Mouse (Mus musculus) limb, embryonic 14.5 days (tissue): ENCODE results near the gene Phtf2. TPM values are rescaled to one million over a fixed set of nuclear protein-coding genes. Genes with fewer than 3 reads are reported as not detected.
A peak's percentile ranks its signal among the peaks of the same experiment; 100 is the strongest.

Source experiments
- ATAC-seq: fragments of 200-750 bp; cut with Nextera tagmentation; 2 replicates; pipeline ENCODE4 v1.8.0; 2017; ENCODE audit warnings: low read depth, moderate number of reproducible peaks, moderate TSS enrichment; ENCODE audit not compliant: low FRiP score
- DNase-seq: peaks from one replicate; pipeline ENCODE4 v3.0.0-alpha.2; 2015; ENCODE audit warnings: low spot score
- H3K27ac ChIP-seq: fragments of 300-500 bp; sonication (generic); replicated peaks from 2 replicates; pipeline ENCODE4 v1.5.1; 2014; ENCODE audit warnings: low read depth, mild to moderate bottlenecking, low read length, moderate library complexity, mixed read lengths
- H3K27me3 ChIP-seq: fragments of 300-500 bp; sonication (generic); 2 replicates; pipeline ENCODE4 v1.6.1; 2014; ENCODE audit warnings: low read length, mixed read lengths; ENCODE audit not compliant: control insufficient read depth, insufficient read depth
- H3K36me3 ChIP-seq: fragments of 300-500 bp; sonication (generic); 2 replicates; pipeline ENCODE4 v1.6.1; 2014; ENCODE audit warnings: mild to moderate bottlenecking, low read length, moderate library complexity, mixed read lengths; ENCODE audit not compliant: control insufficient read depth, insufficient read depth
- H3K4me1 ChIP-seq: fragments of 300-500 bp; sonication (generic); 2 replicates; pipeline ENCODE4 v1.6.1; 2014; ENCODE audit warnings: antibody characterized with exemption, low read length, mixed read lengths; ENCODE audit not compliant: control insufficient read depth, insufficient read depth
- H3K4me2 ChIP-seq: fragments of 300-500 bp; sonication (generic); replicated peaks from 2 replicates; pipeline ENCODE4 v1.6.1; 2014; ENCODE audit warnings: low read depth, mild to moderate bottlenecking, low read length, moderate library complexity; ENCODE audit not compliant: severe bottlenecking
- H3K4me3 ChIP-seq: fragments of 300-500 bp; sonication (generic); replicated peaks from 2 replicates; pipeline ENCODE4 v1.5.1; 2014; ENCODE audit warnings: low read length
- H3K9ac ChIP-seq: fragments of 300-500 bp; sonication (generic); 2 replicates; pipeline ENCODE4 v1.6.1; 2014; ENCODE audit warnings: mild to moderate bottlenecking, low read depth, low read length, moderate library complexity; ENCODE audit not compliant: severe bottlenecking
- H3K9me3 ChIP-seq: fragments of 300-500 bp; sonication (generic); 2 replicates; pipeline ENCODE4 v1.6.1; 2016; ENCODE audit warnings: low read length; ENCODE audit not compliant: control insufficient read depth
- POLR2A ChIP-seq: fragments of 200-500 bp; IDR thresholded peaks from 2 replicates; pipeline ENCODE4 v1.8.0; 2012; ENCODE audit warnings: inconsistent platforms, mild to moderate bottlenecking, moderate library complexity, borderline replicate concordance; ENCODE audit not compliant: insufficient read depth, insufficient read length; ENCODE audit errors: extremely low read depth
- WGBS: fragments of 180-500 bp; shearing (Covaris S2); extraction: QIAGEN DNeasy Blood & Tissue Kit; methylation state at CpG from one replicate; pipeline ENCODE4 v1.1.7; 2014; 5-methylcytosine and 5-hydroxymethylcytosine counted together
- polyA plus RNA-seq, 2 experiments: library from polyadenylated mRNA; depleted of rRNA in 1 of 2; stranded (reverse) in 1 of 2; unstranded in 1 of 2; fragments of >200 nt; fragmentation: Nextera tagmentation in 1 of 2; extraction: Ambion mirVana in 1 of 2; gene quantifications; 2 replicates each; pipeline versions ENCODE4 v1.2.1 to v1.2.3; 2012 to 2014

Gene Phtf2
- polyA plus RNA-seq (2012; rRNA removed) (8.4 and 8.6 TPM in 2 replicates), polyA plus RNA-seq (2014; fragmentation: Nextera tagmentation; extraction: Ambion mirVana) (14.9 and 15.5 TPM in 2 replicates)

GRCm38 (mm10) chr5:20881915-20882800, at the start of gene Phtf2, which contains the start of gene Tmem60:
TSS of gene Phtf2 (minus strand) at chr5:20882124.
TSS of gene Tmem60 (plus strand) at chr5:20882191.
- H3K27ac ChIP-seq: peak within 1 kb of the TSS; percentile 88
- peak within 1 kb of the TSS; percentile 86 for H3K9ac ChIP-seq
- WGBS: under 1% methylated on average over 71 of the region's 94 CpGs
- 0 out of 2 replicates have a peak, but pooled peaks cover 4% of the 10 kb centered on the region for H3K36me3 ChIP-seq
- no peaks in the 10 kb centered on the region for H3K9me3 ChIP-seq
- H3K27me3 ChIP-seq: no peaks in the 10 kb centered on the region
- ATAC-seq: peak; percentile 98
- peak; percentile 90; the same call in 1 of the 2 replicates for TF ChIP-seq POLR2A
- peaks cover 19% of the 10 kb centered on the region for H3K4me1 ChIP-seq
- peak within 1 kb of the TSS; percentile 79 for H3K4me3 ChIP-seq
- DNase-seq: peak; percentile 100
- H3K4me2 ChIP-seq: peak within 1 kb of the TSS; percentile 74

GRCm38 (mm10) chr5:20931300-20931699, 49.4 kb upstream of the Phtf2 start:
- no peak for TF ChIP-seq POLR2A
- Histone ChIP-seq H3K9me3 (no peaks in the 10 kb centered on the region), H3K27me3 (no peaks in the 10 kb centered on the region), H3K9ac (no peak overlapping the region), H3K36me3 (no peaks in the 10 kb centered on the region), H3K4me1 (no peaks in the 10 kb centered on the region), H3K4me2 (no peak overlapping the region), H3K4me3 (no peak overlapping the region), H3K27ac (no peak overlapping the region)
- DNase-seq (no peak), ATAC-seq (no peak)
- WGBS: 78% methylated on average over 3 of the region's 3 CpGs

- TF ChIP-seq POLR2A: no peak
- H3K27ac ChIP-seq: no peak overlapping the region
- H3K4me3 ChIP-seq: no peak overlapping the region
- H3K9me3 ChIP-seq: no peaks in the 10 kb centered on the region
- H3K36me3 ChIP-seq: no peaks in the 10 kb centered on the region
- no peaks in the 10 kb centered on the region for H3K27me3 ChIP-seq
- H3K9ac ChIP-seq: no peak overlapping the region
- no peak overlapping the region for H3K4me2 ChIP-seq
- H3K4me1 ChIP-seq: no peaks in the 10 kb centered on the region
- ATAC-seq: no peak
- DNase-seq: no peak
Measured at GRCm38 (mm10) chr5:20930430-20930829, 48.5 kb upstream of the Phtf2 start.

GRCm38 (mm10) chr5:20929669-20930151, 47.8 kb upstream of the Phtf2 start:
- H3K4me2 ChIP-seq: no peak overlapping the region
- no peaks in the 10 kb centered on the region for H3K4me1 ChIP-seq
- H3K9me3 ChIP-seq: no peaks in the 10 kb centered on the region
- TF ChIP-seq POLR2A: no peak
- 57% methylated on average over 6 of the region's 6 CpGs for WGBS
- ATAC-seq: no peak
- H3K36me3 ChIP-seq: no peaks in the 10 kb centered on the region
- DNase-seq: no peak
- H3K9ac ChIP-seq: no peak overlapping the region
- no peak overlapping the region for H3K4me3 ChIP-seq
- no peak overlapping the region for H3K27ac ChIP-seq
- H3K27me3 ChIP-seq: no peaks in the 10 kb centered on the region

GRCm38 (mm10) chr5:20925451-20925850, 43.5 kb upstream of the Phtf2 start:
- DNase-seq (no peak), ATAC-seq (no peak)
- Histone ChIP-seq H3K9me3 (no peaks in the 10 kb centered on the region), H3K4me1 (no peaks in the 10 kb centered on the region), H3K4me2 (no peak overlapping the region), H3K9ac (no peak overlapping the region), H3K4me3 (no peak overlapping the region), H3K27me3 (no peaks in the 10 kb centered on the region), H3K36me3 (no peaks in the 10 kb centered on the region), H3K27ac (no peak overlapping the region)
- WGBS: 70% methylated on average over 3 of the region's 3 CpGs
- TF ChIP-seq POLR2A: no peak
